In genomic region chr3:116713031-116713430, GRCm38 (mm10) we compare ENCODE assay signal across 8 mouse cellular contexts. TPM values are rescaled to one million over a fixed set of nuclear protein-coding genes. Genes with fewer than 3 reads are reported as not detected.
A peak's percentile ranks its signal among the peaks of the same experiment; 100 is the strongest.
DNase-seq lines count a peak whose midpoint lies in the region; ATAC-seq and TF ChIP-seq lines count a peak whose summit lies in the region.

No protein-coding gene starts in this region.

- peak overlapping the region in 1 of 2 experiments; percentile 96; a peak in 3 of 4 replicates for H3K4me3 ChIP-seq in heart, embryonic 14.5 days (ENCODE audit: control insufficient read depth in 1 of 2, insufficient read depth in 1 of 2, low read depth in 1 of 2, low read length in 2 of 2)
- H3K4me3 ChIP-seq in brown adipose tissue, adult 24 weeks (ENCODE audit: insufficient read depth, low read depth, low read length), result peak overlapping the region; percentile 97
- H3K4me3 ChIP-seq in hindbrain, postnatal 0 days (ENCODE audit: low read length), result peak overlapping the region; percentile 94
- peak overlapping the region; percentile 97 for H3K4me3 ChIP-seq in midbrain, embryonic 10.5 days

- H3K36me3 ChIP-seq in heart, embryonic 14.5 days (ENCODE audit: control insufficient read depth, insufficient read depth, low read length), result no peaks in the 10 kb centered on the region
- H3K36me3 ChIP-seq in hindbrain, postnatal 0 days (ENCODE audit: insufficient read depth, low read length), result no peaks in the 10 kb centered on the region
- H3K36me3 ChIP-seq in midbrain, embryonic 10.5 days, result no peaks in the 10 kb centered on the region

- WGBS in heart, embryonic 14.5 days, result 30% methylated on average over 5 of the region's 5 CpGs
- 35% methylated on average over 5 of the region's 5 CpGs for WGBS in hindbrain, postnatal 0 days
- WGBS in midbrain, embryonic 10.5 days, result 33% methylated on average over 5 of the region's 5 CpGs

- H3K27ac ChIP-seq in heart, embryonic 14.5 days (replicated peaks in 1 of 2; ENCODE audit: control insufficient read depth in 1 of 2, insufficient read depth in 1 of 2, low read depth in 2 of 2, low read length in 2 of 2), result no peak overlapping the region
- H3K27ac ChIP-seq in brown adipose tissue, adult 24 weeks (replicated peaks; ENCODE audit: low read depth, low read length), result peak overlapping the region; percentile 97; the same call in 1 of the 2 replicates
- no peak overlapping the region for H3K27ac ChIP-seq in hindbrain, postnatal 0 days
- no peak overlapping the region for H3K27ac ChIP-seq in midbrain, embryonic 10.5 days (replicated peaks)

- no peak for ATAC-seq in heart, embryonic 14.5 days (ENCODE audit: insufficient number of reproducible peaks, insufficient read depth, low FRiP score, low read depth)
- no peak for ATAC-seq in hindbrain, postnatal 0 days

- no peak for TF ChIP-seq CTCF in hindbrain, postnatal 0 days (IDR thresholded peaks at IDR 0.05; ENCODE audit: low read depth)

- peak overlapping the region; percentile 86 for H3K4me2 ChIP-seq in heart, embryonic 14.5 days (ENCODE audit: low read length)
- H3K4me2 ChIP-seq in hindbrain, postnatal 0 days (ENCODE audit: low read depth, low read length), result peak overlapping the region; percentile 62

- H3K9me3 ChIP-seq in heart, embryonic 14.5 days (ENCODE audit: control insufficient read depth, low read length), result no peaks in the 10 kb centered on the region
- H3K9me3 ChIP-seq in hindbrain, postnatal 0 days (ENCODE audit: low read length), result no peaks in the 10 kb centered on the region
- no peaks in the 10 kb centered on the region for H3K9me3 ChIP-seq in midbrain, embryonic 10.5 days (replicated peaks)

- peak overlapping the region; percentile 97 for H3K9ac ChIP-seq in heart, embryonic 14.5 days (ENCODE audit: low read length)
- H3K9ac ChIP-seq in hindbrain, postnatal 0 days (replicated peaks; ENCODE audit: low read length), result peak overlapping the region; percentile 95

- no peak for DNase-seq in heart, adult 8-10 months (ENCODE audit: low spot score)
- peak; percentile 1 for DNase-seq in hindbrain, postnatal 0 days (ENCODE audit: low spot score)
- no peak for DNase-seq in midbrain, embryonic 10.5 days (ENCODE audit: low spot score)
- DNase-seq in ovary, postnatal 10 days (ENCODE audit: low spot score), result no peak
- DNase-seq in cerebellum, postnatal 25 days, result no peak
- DNase-seq in ovary, postnatal 14 days (ENCODE audit: low spot score), result no peak

- no peaks in the 10 kb centered on the region for H3K27me3 ChIP-seq in heart, embryonic 14.5 days (ENCODE audit: control insufficient read depth, insufficient read depth, low read length)
- H3K27me3 ChIP-seq in hindbrain, postnatal 0 days (ENCODE audit: insufficient read depth, low read length), result no peaks in the 10 kb centered on the region
- peaks cover 17% of the 10 kb centered on the region for H3K27me3 ChIP-seq in midbrain, embryonic 10.5 days (ENCODE audit: low read depth, poor library complexity, severe bottlenecking)

- H3K4me1 ChIP-seq in heart, embryonic 14.5 days (ENCODE audit: control insufficient read depth in 2 of 2, insufficient read depth in 2 of 2, low read length in 2 of 2), result peaks cover 6 to 14% of the 10 kb centered on the region in 2 experiments
- peaks cover 10% of the 10 kb centered on the region; the same call in 1 of the 2 replicates for H3K4me1 ChIP-seq in brown adipose tissue, adult 24 weeks (ENCODE audit: control insufficient read depth, insufficient read depth, insufficient read length, low read length)
- 0 out of 2 replicates have a peak, but pooled peaks cover 8% of the 10 kb centered on the region for H3K4me1 ChIP-seq in hindbrain, postnatal 0 days (ENCODE audit: insufficient read depth, low read length)
- peaks cover 17% of the 10 kb centered on the region for H3K4me1 ChIP-seq in midbrain, embryonic 10.5 days

RNA-seq across cellular contexts. Expression of gene Slc35a3, which starts 0.4 kb away (rescaled TPM):
- polyA plus RNA-seq in heart, embryonic 14.5 days (2014; fragmentation: Nextera tagmentation; extraction: Ambion mirVana), result 11.6 and 13.8 TPM in 2 replicates
- 10 to 100 TPM in 3 of 4 experiments, 1 to 10 TPM in 1; 10.0 to 14.0 (median 11.7) TPM for total RNA-seq in heart, adult 8-10 months (2022)
- polyA plus RNA-seq in brown adipose tissue, adult 24 weeks (2012; ENCODE audit: insufficient read depth, insufficient read length, missing spikeins), result 9.6 and 12.6 TPM in 2 replicates
- total RNA-seq in hindbrain, postnatal 0 days (2014; rRNA removed), result 15.9 and 20.7 TPM in 2 replicates
- polyA plus RNA-seq in hindbrain, postnatal 0 days (2015; fragmentation: Nextera tagmentation; extraction: Ambion mirVana), result 7.0 and 8.0 TPM in 2 replicates
- 7.3 and 8.3 TPM in 2 replicates for polyA plus RNA-seq in midbrain, embryonic 10.5 days (2016; fragmentation: Nextera tagmentation; extraction: Ambion mirVana)

RNA-seq across cellular contexts. Expression of gene Gm43191, which starts 32.0 kb away (rescaled TPM):
- not detected in 2 replicates for polyA plus RNA-seq in heart, embryonic 14.5 days (2014; fragmentation: Nextera tagmentation; extraction: Ambion mirVana)
- 1 to 10 TPM in 1 of 4 experiments, not detected in 3; 1.0 TPM for total RNA-seq in heart, adult 8-10 months (2022)
- not detected in 2 replicates for polyA plus RNA-seq in brown adipose tissue, adult 24 weeks (2012; ENCODE audit: insufficient read depth, insufficient read length, missing spikeins)
- total RNA-seq in hindbrain, postnatal 0 days (2014; rRNA removed), result not detected in 2 replicates
- polyA plus RNA-seq in hindbrain, postnatal 0 days (2015; fragmentation: Nextera tagmentation; extraction: Ambion mirVana), result not detected in 2 replicates
- polyA plus RNA-seq in midbrain, embryonic 10.5 days (2016; fragmentation: Nextera tagmentation; extraction: Ambion mirVana), result not detected in 2 replicates

RNA-seq across cellular contexts. Expression of gene Mfsd14a, which starts 50.6 kb away (rescaled TPM):
- polyA plus RNA-seq in heart, embryonic 14.5 days (2014; fragmentation: Nextera tagmentation; extraction: Ambion mirVana), result 61.6 and 62.2 TPM in 2 replicates
- total RNA-seq in heart, adult 8-10 months (2022), result 10 to 100 TPM; 13.5 to 16.7 (median 15.5) TPM
- polyA plus RNA-seq in brown adipose tissue, adult 24 weeks (2012; ENCODE audit: insufficient read depth, insufficient read length, missing spikeins), result 20.5 and 29.8 TPM in 2 replicates
- total RNA-seq in hindbrain, postnatal 0 days (2014; rRNA removed), result 40.4 and 49.3 TPM in 2 replicates
- 53.4 and 55.6 TPM in 2 replicates for polyA plus RNA-seq in hindbrain, postnatal 0 days (2015; fragmentation: Nextera tagmentation; extraction: Ambion mirVana)
- polyA plus RNA-seq in midbrain, embryonic 10.5 days (2016; fragmentation: Nextera tagmentation; extraction: Ambion mirVana), result 81.4 and 82.5 TPM in 2 replicates
